Mouse (Mus musculus) liver, adult 10 weeks (tissue): ENCODE measurements around the gene Mfn1. TPM values are rescaled to one million over a fixed set of nuclear protein-coding genes. Genes with fewer than 3 reads are reported as not detected.

Source experiments
- polyA plus RNA-seq: library from polyadenylated mRNA; stranded (reverse); fragments of 350-450 nt; fragmentation: Illumina TruSeq; extraction: RNeasy Lipid Tissue Mini Kit (QIAGEN cat#74804); gene quantifications from one replicate; pipeline ENCODE4 v1.2.3, GENCODE M21; 2014; ENCODE audit warnings: low read depth, low replicate concordance

Mfn1 gene
- 162 TPM for polyA plus RNA-seq

GRCm38 (mm10) chr3:32529303-32529898, at the start of gene Mfn1:
Gene Mfn1 (plus strand): TSS chr3:32529465.

DNA sequence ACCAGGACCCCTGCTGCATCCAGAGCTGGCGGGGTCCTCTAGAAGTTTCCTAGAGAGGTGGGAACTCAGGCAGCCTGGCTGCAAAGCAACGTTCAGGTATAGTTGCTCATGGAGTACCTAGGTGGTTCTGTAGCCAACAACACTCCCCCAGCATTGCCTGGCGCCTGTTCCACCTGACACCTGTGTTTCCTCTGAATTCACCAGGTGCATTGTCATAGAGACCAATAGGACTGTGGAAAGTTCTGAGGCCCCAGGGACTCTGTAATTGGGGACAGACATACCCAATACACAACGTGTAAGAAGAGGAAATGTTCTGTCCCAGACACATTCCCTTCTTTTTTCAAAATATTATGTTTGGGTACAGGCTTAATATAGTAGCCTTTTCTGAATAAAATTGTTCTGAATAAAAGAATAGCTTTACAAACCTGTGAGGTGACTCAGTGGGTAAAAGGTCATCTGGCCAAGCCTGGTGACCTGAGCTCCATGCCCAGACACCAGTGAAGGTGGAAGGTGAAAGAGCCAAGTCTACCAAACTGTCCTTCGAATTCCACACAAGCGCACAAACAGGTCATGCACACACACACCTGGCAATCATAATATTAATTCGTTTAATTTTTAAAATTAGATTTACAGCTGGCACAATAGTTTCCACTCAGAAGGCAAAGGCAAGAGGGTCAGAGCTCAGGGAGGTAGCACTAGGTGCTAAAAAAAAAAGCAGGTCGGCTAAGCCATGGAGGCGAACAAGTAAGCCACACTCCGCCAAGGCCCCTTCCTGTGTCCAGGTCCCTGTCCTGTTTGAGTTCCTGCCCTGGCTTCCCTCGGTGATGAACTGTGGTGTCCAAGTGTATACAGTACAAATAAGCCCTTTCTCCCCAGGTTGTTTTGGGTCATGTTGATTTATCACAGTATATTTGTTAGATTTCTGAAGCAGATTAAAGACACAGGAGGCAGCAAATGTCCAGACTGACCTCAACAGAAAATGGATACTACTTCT, 36.9 kb upstream of the Mfn1 start, which contains the start of gene Kcnmb3:
Kcnmb3 (minus strand) TSS at position 135 of the 994 bp plus-strand sequence.

DNA sequence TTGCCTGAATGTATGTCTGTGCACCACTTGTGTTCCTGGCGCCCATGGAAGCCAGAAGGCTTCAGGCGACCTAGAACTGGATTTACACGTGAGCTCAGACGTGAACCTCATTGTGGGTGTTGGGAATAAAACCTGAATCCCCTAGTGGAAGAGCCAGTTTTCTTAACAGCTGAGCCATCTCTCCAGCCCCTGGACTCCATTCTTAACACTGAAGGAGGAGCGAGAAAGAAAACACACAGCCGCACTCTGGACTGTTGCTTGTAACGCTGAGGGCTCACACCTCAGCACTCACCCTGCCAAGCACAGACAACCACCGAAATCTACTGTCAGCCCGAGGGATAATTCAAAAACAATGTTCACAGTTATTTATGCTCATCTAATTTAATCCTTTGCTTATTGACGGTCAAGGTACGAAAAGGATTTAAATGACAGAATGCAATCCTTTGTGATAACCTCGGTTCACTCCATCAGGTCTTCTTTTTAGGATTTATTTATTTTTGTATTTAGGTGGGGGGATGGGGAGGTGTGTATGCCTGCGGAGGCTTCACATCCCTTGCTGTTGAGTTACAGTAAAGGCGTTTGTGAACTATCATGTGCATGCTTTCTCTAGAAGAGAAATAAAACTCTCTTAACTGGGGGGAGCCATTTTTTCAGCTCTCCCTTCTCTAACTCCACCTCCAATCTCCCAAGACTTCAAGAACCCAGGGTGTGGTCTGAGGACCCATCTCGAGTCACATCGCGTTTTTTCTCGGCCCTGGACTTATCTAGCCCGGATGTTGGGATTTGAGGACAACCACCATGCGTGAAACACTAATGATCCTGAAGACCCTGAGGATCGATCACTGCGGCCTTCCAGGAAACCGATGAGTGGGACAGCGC, 19.5 kb upstream of the Mfn1 start, which contains the start of gene Zfp639:
Zfp639 (plus strand) TSS at position 764 of the 879 bp plus-strand sequence.

DNA sequence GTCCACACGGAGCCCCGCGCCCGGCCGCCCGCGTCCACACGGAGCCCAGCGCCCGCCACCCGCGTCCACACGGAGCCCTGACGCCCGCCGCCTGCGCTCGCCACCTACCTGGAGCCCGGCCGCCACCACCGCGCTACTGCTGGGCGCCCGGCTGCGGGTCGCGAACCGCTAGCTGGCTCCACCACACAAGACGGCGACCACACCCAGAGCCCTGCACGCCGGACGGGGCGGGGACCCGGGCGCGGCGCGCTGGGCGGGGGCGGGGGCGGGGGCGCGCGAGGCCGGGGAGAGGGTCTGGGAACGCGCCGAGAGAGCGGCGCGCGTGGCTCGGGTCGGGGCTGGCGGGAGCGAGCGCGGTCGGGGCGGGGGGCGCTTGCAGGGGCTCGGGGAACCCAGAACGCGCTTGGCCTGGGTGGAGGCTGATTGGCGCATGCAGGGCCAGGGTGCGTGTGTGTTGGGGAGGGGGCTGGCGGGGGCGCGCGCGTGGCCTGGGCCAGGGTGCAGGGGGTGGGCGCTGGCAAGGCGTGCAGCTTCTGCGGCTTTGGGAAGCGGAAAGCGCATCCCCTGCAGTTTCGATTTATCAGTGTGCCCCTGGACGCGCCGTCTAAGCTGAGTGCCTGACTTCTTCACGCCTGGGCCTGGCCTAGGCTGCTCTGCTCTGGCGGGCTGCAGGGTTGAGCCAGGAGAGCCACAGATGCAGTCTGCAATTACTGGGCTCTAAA, 87.2 kb downstream of the Mfn1 start, which contains the start of gene Gnb4:
Gnb4 (minus strand) TSS at position 255 of the 722 bp plus-strand sequence.

Other genes with a start within 250 kb of the Mfn1 start
- gene Zmat3, start 163.5 kb upstream of the Mfn1 start, polyA plus RNA-seq: 2.4 TPM
- 44.8 TPM for gene Pik3ca, start 131.8 kb upstream of the Mfn1 start, polyA plus RNA-seq
- not detected for gene Kcnmb3, start 37.2 kb upstream of the Mfn1 start, polyA plus RNA-seq
- gene Zfp639, start 19.2 kb upstream of the Mfn1 start, polyA plus RNA-seq: 46.8 TPM
- 2.0 TPM for gene Gnb4, start 87.1 kb downstream of the Mfn1 start, polyA plus RNA-seq
- gene Actl6a, start 176.8 kb downstream of the Mfn1 start, polyA plus RNA-seq: 18.6 TPM
- gene Ndufb5, start 207.5 kb downstream of the Mfn1 start, polyA plus RNA-seq: 316 TPM
- gene Mrpl47, start 208.1 kb downstream of the Mfn1 start, polyA plus RNA-seq: 31.0 TPM